Mouse (Mus musculus) heart, embryonic 13.5 days (tissue): Measurements from ENCODE around the gene Kif1c. TPM values are rescaled to one million over a fixed set of nuclear protein-coding genes. Genes with fewer than 3 reads are reported as not detected.

ENCODE experiments used
- ATAC-seq: fragments of 200-750 bp; cut with Nextera tagmentation; 2 replicates; pipeline ENCODE4 v1.8.0; 2017; ENCODE audit warnings: moderate TSS enrichment; ENCODE audit not compliant: insufficient number of reproducible peaks, low FRiP score, low TSS enrichment; ENCODE audit errors: extremely low read depth
- H3K27ac ChIP-seq: fragments of 300-500 bp; sonication (generic); replicated peaks from 2 replicates; pipeline ENCODE4 v1.5.1; 2015; ENCODE audit warnings: moderate library complexity, mild to moderate bottlenecking, inconsistent platforms
- H3K27me3 ChIP-seq: fragments of 300-500 bp; sonication (generic); replicated peaks from 2 replicates; pipeline ENCODE4 v1.6.1; 2015; ENCODE audit warnings: mild to moderate bottlenecking, inconsistent platforms
- H3K36me3 ChIP-seq: fragments of 300-500 bp; sonication (generic); 2 replicates; pipeline ENCODE4 v1.6.1; 2015; ENCODE audit warnings: mild to moderate bottlenecking, inconsistent platforms
- H3K4me1 ChIP-seq: fragments of 300-500 bp; sonication (generic); 2 replicates; pipeline ENCODE4 v1.6.1; 2015; ENCODE audit warnings: inconsistent platforms
- H3K4me2 ChIP-seq: fragments of 300-500 bp; sonication (generic); 2 replicates; pipeline ENCODE4 v1.6.1; 2015; ENCODE audit warnings: inconsistent platforms, mild to moderate bottlenecking, moderate library complexity
- H3K4me3 ChIP-seq: fragments of 300-500 bp; sonication (generic); 2 replicates; pipeline ENCODE4 v1.5.1; 2015; ENCODE audit warnings: moderate library complexity, mild to moderate bottlenecking, inconsistent platforms
- H3K9ac ChIP-seq: fragments of 300-500 bp; sonication (generic); 2 replicates; pipeline ENCODE4 v1.6.1; 2015; ENCODE audit warnings: inconsistent platforms, mild to moderate bottlenecking, moderate library complexity
- H3K9me3 ChIP-seq: fragments of 300-500 bp; sonication (generic); 2 replicates; pipeline ENCODE4 v1.6.1; 2016; ENCODE audit warnings: inconsistent platforms
- WGBS: fragments of 180-500 bp; shearing (Covaris S2); methylation state at CpG from one replicate; pipeline ENCODE4 v1.1.7; 2015; ENCODE audit warnings: mixed read lengths; 5-methylcytosine and 5-hydroxymethylcytosine counted together
- polyA plus RNA-seq: library from polyadenylated mRNA; unstranded; fragments of >200 nt; fragmentation: Nextera tagmentation; extraction: Ambion mirVana; gene quantifications from 2 replicates; pipeline ENCODE4 v1.2.1, GENCODE M21; 2015

Gene Kif1c
- polyA plus RNA-seq, 1 experiment from 2014 or later = 4.3 TPM

DNA sequence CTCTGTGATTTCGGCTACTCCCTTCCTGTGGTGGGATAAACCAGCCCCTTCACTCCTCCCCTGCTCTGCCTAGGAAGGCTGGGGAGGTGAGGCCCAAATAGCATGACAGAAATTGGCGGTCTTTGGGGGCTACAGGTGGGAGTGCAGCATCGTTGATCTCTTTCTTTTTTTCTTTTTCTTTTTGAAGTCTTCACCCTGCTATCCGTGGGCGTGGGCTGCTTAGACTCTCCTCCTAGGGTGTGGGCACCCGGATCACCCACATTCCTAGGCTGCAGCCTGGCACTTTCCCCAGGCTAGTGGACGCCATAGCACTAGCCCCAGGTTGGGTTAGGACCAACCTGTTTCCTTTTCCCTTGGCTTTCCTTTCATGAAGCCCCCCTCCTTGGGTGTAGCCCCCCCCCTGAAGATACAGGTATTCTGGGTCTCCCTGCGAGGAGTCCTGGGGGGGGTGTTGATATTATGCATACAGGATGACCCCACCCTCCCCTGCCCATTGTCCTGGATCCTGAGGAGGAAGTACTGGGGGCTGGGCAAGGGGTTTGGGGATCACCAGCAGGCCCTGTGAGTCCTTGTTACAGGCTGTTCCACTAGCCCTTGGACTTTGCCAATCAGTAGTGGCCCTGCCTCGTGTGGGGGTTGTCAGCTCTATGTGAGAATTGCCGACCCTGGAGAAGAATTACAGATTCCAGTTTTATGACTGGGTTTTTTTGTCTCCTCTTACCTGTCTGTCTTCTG is 1.0 kb downstream of the Kif1c start:
- H3K36me3 ChIP-seq = peaks cover 34% of the 10 kb centered on the region
- H3K4me3 ChIP-seq = peak overlapping the region; percentile 80
- peaks cover 29% of the 10 kb centered on the region for H3K4me1 ChIP-seq
- H3K4me2 ChIP-seq = peak overlapping the region; percentile 79
- 12% methylated on average over 10 of the region's 10 CpGs for WGBS
- H3K9ac ChIP-seq = peak overlapping the region; percentile 95
- no peaks in the 10 kb centered on the region for H3K27me3 ChIP-seq
- H3K9me3 ChIP-seq = no peaks in the 10 kb centered on the region
- peak overlapping the region; percentile 96 for H3K27ac ChIP-seq
- no peak for ATAC-seq

DNA sequence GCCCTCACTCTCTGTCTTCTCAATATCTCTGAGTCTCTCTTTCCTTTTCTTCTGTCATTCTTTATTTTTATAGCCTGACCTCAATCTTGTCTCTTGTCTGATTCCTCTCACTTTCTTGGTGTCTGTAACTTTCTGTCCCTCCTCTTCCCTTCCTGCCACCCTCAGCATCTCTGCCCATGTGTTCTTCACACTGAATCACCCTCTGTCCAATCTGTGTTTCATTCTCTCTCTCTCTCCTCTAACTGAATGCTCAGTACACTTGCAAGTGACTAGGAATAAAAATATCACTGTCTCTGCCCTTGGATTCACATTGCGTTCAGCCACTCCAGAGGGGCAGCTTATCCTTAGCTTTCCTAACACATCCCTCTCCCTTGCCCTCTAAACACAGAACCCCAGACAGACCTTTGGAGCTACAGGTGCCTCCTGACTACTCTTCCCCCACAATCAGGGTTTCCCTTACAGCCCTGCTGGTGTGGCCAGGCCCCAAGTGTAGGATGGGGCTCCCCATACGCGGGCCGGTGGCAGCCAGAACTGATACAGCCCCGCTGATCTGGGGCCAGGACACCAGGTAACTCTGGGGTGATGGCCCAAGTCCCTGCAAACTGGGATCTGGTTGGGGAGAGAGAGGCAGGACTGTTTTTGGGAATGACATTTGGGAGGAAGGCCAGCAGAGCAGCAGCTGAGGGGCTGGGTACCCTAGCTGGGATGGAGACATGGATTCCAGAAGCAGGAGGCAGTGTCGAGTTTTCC is 1.8 kb downstream of the Kif1c start:
- no peaks in the 10 kb centered on the region for H3K9me3 ChIP-seq
- H3K4me3 ChIP-seq = peak overlapping the region; percentile 80
- H3K4me1 ChIP-seq = peaks cover 29% of the 10 kb centered on the region
- no peaks in the 10 kb centered on the region for H3K27me3 ChIP-seq
- peak overlapping the region; percentile 79 for H3K4me2 ChIP-seq
- peak overlapping the region; percentile 95 for H3K9ac ChIP-seq
- H3K36me3 ChIP-seq = peaks cover 42% of the 10 kb centered on the region
- ATAC-seq = no peak
- WGBS = 66% methylated on average over 6 of the region's 6 CpGs
- peak overlapping the region; percentile 96 for H3K27ac ChIP-seq

DNA sequence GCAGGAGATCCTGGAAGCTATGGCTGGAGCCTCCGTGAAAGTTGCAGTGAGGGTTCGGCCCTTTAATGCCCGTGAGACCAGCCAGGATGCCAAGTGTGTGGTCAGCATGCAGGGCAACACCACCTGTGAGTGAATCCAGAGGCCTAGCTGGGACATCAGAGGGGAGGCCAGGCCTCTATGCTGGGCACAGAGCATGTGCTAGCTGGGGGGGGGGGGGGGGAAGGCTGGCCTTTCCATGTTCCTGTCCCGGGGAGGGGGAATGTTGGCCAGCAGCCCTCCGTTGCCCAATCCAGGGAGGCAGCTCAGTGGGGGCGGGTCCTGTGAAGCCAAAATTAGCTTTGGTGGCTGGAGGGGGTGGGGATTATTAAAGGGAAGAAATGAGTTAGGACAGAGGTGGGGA is 2.4 kb downstream of the Kif1c start:
- H3K27ac ChIP-seq = peak overlapping the region; percentile 96
- H3K36me3 ChIP-seq = peaks cover 48% of the 10 kb centered on the region
- ATAC-seq = no peak
- H3K4me1 ChIP-seq = peaks cover 29% of the 10 kb centered on the region
- no peaks in the 10 kb centered on the region for H3K27me3 ChIP-seq
- 25% methylated on average over 6 of the region's 6 CpGs for WGBS
- no peaks in the 10 kb centered on the region for H3K9me3 ChIP-seq
- H3K4me3 ChIP-seq = peak overlapping the region; percentile 80
- peak overlapping the region; percentile 95 for H3K9ac ChIP-seq
- peak overlapping the region; percentile 79 for H3K4me2 ChIP-seq

DNA sequence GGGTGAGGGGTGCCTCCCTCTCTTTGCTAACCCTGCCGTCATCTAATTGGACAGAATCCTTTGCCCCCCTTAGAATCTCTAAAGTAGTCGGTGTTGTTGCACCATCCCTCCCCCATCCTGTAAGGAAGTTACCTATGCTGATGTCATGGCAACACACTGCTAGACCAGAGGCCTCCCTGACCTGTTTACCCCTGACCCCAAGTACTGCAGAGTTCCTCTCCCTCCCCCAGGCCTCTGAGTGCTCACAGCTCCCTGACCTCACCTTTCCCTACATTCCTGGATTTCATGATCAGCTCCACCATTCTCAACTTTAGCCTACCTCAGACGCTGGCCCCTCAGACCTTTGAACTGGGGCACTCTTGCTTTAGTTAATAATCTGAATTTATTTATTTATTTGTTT is 5.8 kb downstream of the Kif1c start:
- H3K27ac ChIP-seq = no peak overlapping the region
- H3K36me3 ChIP-seq = peaks cover 82% of the 10 kb centered on the region
- H3K9me3 ChIP-seq = no peaks in the 10 kb centered on the region
- 75% methylated on average over 3 of the region's 3 CpGs for WGBS
- H3K4me2 ChIP-seq = no peak overlapping the region
- no peak overlapping the region for H3K9ac ChIP-seq
- peaks cover 29% of the 10 kb centered on the region for H3K4me1 ChIP-seq
- no peak for ATAC-seq
- H3K4me3 ChIP-seq = no peak overlapping the region
- H3K27me3 ChIP-seq = no peaks in the 10 kb centered on the region

DNA sequence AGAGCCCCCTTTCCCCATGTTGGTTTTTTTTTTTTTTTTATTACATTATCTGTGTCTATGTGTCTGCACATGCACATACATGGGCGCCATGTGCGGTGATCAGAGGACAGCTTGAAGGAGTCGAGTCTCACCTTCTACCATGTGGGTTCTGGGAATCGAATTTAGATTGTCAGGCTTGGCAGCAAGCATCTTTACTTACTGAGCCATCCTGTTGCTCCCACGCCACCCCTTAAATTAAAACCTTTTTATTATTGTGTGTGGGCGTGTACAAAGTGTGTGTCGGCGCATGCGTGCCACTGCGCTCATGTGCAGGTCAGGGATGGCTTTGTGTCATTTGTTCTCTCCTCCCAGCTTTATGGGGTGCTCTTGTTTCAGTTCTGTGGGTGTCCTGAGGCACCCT is 10.7 kb downstream of the Kif1c start:
- ATAC-seq = no peak
- Histone ChIP-seq H3K4me2 (no peak overlapping the region), H3K36me3 (peaks cover 91% of the 10 kb centered on the region), H3K9ac (no peak overlapping the region), H3K4me1 (peaks cover 6% of the 10 kb centered on the region; the same call in 1 of the 2 replicates), H3K27ac (no peak overlapping the region), H3K27me3 (no peaks in the 10 kb centered on the region), H3K9me3 (no peaks in the 10 kb centered on the region), H3K4me3 (no peak overlapping the region)
- 92% methylated on average over 10 of the region's 10 CpGs for WGBS

DNA sequence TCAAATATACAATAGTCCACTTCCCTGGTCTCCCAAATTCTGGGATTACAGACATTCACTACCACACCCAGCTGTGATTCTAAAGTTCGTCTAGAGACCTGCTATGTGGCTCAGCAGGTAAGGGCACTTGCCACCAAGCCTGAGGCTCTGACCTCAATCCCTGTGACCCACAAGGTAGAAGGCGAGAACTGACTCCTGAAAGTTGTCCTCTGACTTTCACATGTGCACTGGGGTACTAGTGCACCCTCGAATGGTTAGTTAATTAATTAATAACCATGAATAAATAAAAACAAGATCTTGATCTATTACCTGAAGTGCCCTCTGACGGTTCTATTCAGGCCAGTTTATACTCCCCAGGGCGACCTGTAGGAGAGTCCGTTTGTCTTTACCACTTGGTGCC is 12.9 kb downstream of the Kif1c start:
- Histone ChIP-seq H3K4me1 (peaks cover 6% of the 10 kb centered on the region; the same call in 1 of the 2 replicates), H3K27ac (no peak overlapping the region), H3K9ac (no peak overlapping the region), H3K4me2 (no peak overlapping the region), H3K4me3 (no peak overlapping the region), H3K27me3 (no peaks in the 10 kb centered on the region), H3K36me3 (peaks cover 91% of the 10 kb centered on the region), H3K9me3 (no peaks in the 10 kb centered on the region)
- WGBS = 80% methylated on average over 6 of the region's 6 CpGs
- ATAC-seq = no peak

DNA sequence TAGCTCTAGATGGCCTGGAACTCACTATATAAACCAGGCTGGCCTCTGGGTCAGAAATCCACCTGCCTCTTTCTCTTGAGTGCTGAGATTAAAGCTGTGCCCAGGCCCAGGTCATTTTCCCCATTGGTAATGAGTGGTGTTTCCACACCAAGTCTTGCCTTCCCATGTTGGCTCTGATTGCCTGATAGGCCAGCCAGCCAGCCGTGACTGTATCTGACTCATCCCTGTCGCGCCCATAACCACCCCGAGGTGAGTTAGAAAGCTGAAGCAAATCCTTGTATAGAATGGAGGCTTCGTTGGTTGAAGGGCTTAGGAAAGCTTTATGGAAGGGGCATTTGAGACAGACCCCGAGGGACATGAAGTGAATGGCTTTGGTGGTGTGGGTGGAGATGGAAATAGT is 15.5 kb downstream of the Kif1c start:
- 81% methylated on average over 6 of the region's 6 CpGs for WGBS
- Histone ChIP-seq H3K9me3 (no peaks in the 10 kb centered on the region), H3K9ac (no peak overlapping the region), H3K36me3 (peaks cover 91% of the 10 kb centered on the region), H3K4me3 (no peak overlapping the region), H3K27me3 (no peaks in the 10 kb centered on the region), H3K4me1 (peaks cover 6% of the 10 kb centered on the region; the same call in 1 of the 2 replicates), H3K27ac (no peak overlapping the region), H3K4me2 (no peak overlapping the region)
- ATAC-seq = no peak

DNA sequence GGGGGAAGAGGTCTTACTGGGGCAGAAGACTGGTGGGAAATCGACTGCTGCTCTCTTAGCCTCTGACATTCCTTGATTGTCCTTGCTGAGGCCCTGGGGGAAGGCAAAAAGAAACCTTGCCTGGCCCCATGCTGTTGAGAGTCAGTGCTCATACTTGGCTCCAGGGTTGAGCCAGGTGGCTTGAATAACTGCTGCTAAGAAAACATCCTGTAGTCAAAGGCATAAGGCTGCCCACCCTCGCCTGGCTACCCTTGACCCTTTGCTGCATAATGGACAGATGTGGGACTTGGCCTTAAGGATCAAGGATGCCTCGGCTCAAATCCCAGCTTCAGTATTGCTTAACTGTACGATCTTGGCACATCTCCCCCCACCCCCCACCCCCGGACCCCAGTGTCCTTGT is 18.1 kb downstream of the Kif1c start:
- WGBS = 81% methylated on average over 5 of the region's 5 CpGs
- H3K4me3 ChIP-seq = no peak overlapping the region
- H3K36me3 ChIP-seq = peaks cover 92% of the 10 kb centered on the region
- H3K9ac ChIP-seq = no peak overlapping the region
- no peak overlapping the region for H3K4me2 ChIP-seq
- no peak overlapping the region for H3K27ac ChIP-seq
- H3K27me3 ChIP-seq = no peaks in the 10 kb centered on the region
- no peak for ATAC-seq
- no peaks in the 10 kb centered on the region for H3K4me1 ChIP-seq
- H3K9me3 ChIP-seq = no peaks in the 10 kb centered on the region

DNA sequence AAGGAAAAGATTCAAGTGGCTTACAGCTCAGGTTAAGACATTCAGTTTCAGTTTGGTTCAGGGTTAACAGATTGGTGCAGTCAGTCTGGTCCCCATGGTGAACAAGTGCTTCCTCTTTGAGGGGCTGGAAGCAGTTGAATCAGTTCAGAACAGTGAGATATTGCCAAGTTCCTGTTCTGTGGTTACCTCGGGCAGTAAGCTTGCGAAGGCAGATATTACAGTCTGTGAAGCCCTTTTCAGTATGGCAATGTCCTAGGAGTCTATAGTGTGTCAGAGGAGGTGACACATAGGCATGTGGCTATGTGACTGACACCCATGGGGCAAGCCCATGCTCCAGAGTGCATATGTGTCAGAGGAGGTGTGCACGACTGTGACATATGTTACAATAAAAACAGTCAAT is 20.2 kb downstream of the Kif1c start:
- no peak overlapping the region for H3K9ac ChIP-seq
- no peak overlapping the region for H3K4me2 ChIP-seq
- H3K4me1 ChIP-seq = no peaks in the 10 kb centered on the region
- 0 out of 2 replicates have a peak overlapping the region, but pooled peaks have one; percentile 20 for H3K27ac ChIP-seq
- no peaks in the 10 kb centered on the region for H3K27me3 ChIP-seq
- ATAC-seq = no peak
- H3K9me3 ChIP-seq = no peaks in the 10 kb centered on the region
- no peak overlapping the region for H3K4me3 ChIP-seq
- peaks cover 100% of the 10 kb centered on the region for H3K36me3 ChIP-seq
- WGBS = 79% methylated on average over 3 of the region's 3 CpGs

DNA sequence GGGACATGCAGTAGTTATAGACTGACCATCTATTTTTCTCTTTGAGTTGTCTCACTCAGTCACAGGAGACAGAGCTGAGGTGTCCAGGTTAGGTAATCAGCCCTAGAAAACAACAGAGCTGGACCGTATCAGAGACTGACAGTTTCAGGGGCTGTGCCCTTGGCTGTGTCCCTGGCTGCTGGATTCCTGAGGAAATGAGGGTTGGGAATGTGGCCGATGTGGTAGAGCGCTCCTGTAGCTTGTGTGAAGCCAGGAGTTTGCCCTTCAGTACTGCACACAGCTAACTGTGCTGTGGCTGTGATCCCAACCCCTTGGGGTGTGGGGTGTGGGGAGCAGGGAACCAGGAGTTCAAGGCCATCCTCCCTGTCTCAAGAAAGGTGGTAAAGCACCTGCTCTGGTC is 20.7 kb downstream of the Kif1c start:
- Histone ChIP-seq H3K4me3 (no peak overlapping the region), H3K9me3 (no peaks in the 10 kb centered on the region), H3K4me1 (no peaks in the 10 kb centered on the region), H3K36me3 (peaks cover 100% of the 10 kb centered on the region), H3K9ac (no peak overlapping the region), H3K27me3 (no peaks in the 10 kb centered on the region), H3K27ac (no peak overlapping the region), H3K4me2 (no peak overlapping the region)
- ATAC-seq = no peak
- 80% methylated on average over 3 of the region's 3 CpGs for WGBS

DNA sequence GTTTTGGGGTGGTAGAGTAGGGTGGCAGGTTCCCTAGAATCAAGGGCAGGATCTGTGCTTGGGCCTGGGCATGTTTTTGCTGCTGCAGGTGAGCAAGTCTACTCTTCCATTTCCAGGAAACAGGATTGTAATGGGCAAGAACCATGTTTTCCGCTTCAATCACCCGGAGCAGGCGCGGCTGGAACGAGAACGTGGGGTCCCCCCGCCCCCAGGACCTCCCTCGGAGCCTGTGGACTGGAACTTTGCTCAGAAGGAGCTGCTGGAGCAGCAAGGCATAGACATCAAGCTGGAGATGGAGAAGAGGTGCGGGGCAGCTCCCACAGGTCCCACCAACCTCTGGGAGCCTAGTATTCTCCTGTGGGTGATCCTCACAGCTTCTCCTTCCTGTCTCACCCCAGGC is 24.4 kb downstream of the Kif1c start:
- Histone ChIP-seq H3K4me3 (no peak overlapping the region), H3K4me2 (no peak overlapping the region), H3K27ac (no peak overlapping the region), H3K36me3 (peaks cover 97% of the 10 kb centered on the region), H3K4me1 (no peaks in the 10 kb centered on the region), H3K27me3 (no peaks in the 10 kb centered on the region), H3K9me3 (no peaks in the 10 kb centered on the region), H3K9ac (no peak overlapping the region)
- no peak for ATAC-seq
- WGBS = 87% methylated on average over 9 of the region's 9 CpGs
